Mouse (Mus musculus) kidney, embryonic 14.5 days (tissue): ENCODE measurements around the gene Unk. TPM values are rescaled to one million over a fixed set of nuclear protein-coding genes. Genes with fewer than 3 reads are reported as not detected.
A peak's percentile ranks its signal among the peaks of the same experiment; 100 is the strongest.

Experiments
- ATAC-seq: fragments of 200-750 bp; cut with Nextera tagmentation; 2 replicates; pipeline ENCODE4 v1.8.0; 2017; ENCODE audit warnings: moderate number of reproducible peaks, mild to moderate bottlenecking, moderate TSS enrichment, moderate library complexity; ENCODE audit not compliant: low FRiP score, low TSS enrichment
- H3K27ac ChIP-seq: fragments of 300-500 bp; sonication (generic); 2 replicates; pipeline ENCODE4 v1.5.1; 2014; ENCODE audit warnings: low read depth, mild to moderate bottlenecking, low read length, moderate library complexity, mixed read lengths
- H3K27me3 ChIP-seq: fragments of 300-500 bp; sonication (generic); 2 replicates; pipeline ENCODE4 v1.6.1; 2014; ENCODE audit warnings: mild to moderate bottlenecking, low read length; ENCODE audit not compliant: control insufficient read depth, insufficient read depth
- H3K36me3 ChIP-seq: fragments of 300-500 bp; sonication (generic); 2 replicates; pipeline ENCODE4 v1.6.1; 2014; ENCODE audit warnings: low read length, mixed read lengths; ENCODE audit not compliant: control insufficient read depth, insufficient read depth
- H3K4me1 ChIP-seq: fragments of 300-500 bp; sonication (generic); 2 replicates; pipeline ENCODE4 v1.6.1; 2014; ENCODE audit warnings: low read length, mixed read lengths; ENCODE audit not compliant: control insufficient read depth, insufficient read depth
- H3K4me2 ChIP-seq: fragments of 300-500 bp; sonication (generic); replicated peaks from 2 replicates; pipeline ENCODE4 v1.6.1; 2014; ENCODE audit warnings: low read depth, mild to moderate bottlenecking, low read length
- H3K4me3 ChIP-seq: fragments of 300-500 bp; sonication (generic); 2 replicates; pipeline ENCODE4 v1.5.1; 2014; ENCODE audit warnings: mild to moderate bottlenecking, low read length
- H3K9ac ChIP-seq: fragments of 300-500 bp; sonication (generic); 2 replicates; pipeline ENCODE4 v1.6.1; 2014; ENCODE audit warnings: low read depth, mild to moderate bottlenecking, low read length, moderate library complexity
- H3K9me3 ChIP-seq: fragments of 300-500 bp; sonication (generic); 2 replicates; pipeline ENCODE4 v1.6.1; 2016; ENCODE audit warnings: low read length; ENCODE audit not compliant: control insufficient read depth
- WGBS: fragments of 180-500 bp; shearing (Covaris S2); extraction: QIAGEN DNeasy Blood & Tissue Kit; methylation state at CpG from one replicate; pipeline ENCODE4 v1.1.7; 2014; 5-methylcytosine and 5-hydroxymethylcytosine counted together
- polyA plus RNA-seq: library from polyadenylated mRNA; unstranded; fragments of >200 nt; fragmentation: Nextera tagmentation; extraction: Ambion mirVana; gene quantifications from 2 replicates; pipeline ENCODE4 v1.2.1, GENCODE M21; 2014

The Unk gene
- polyA plus RNA-seq, 1 experiment from 2014 or later: 37.2 TPM

- no peaks in the 10 kb centered on the region for H3K27me3 ChIP-seq
- H3K4me1 ChIP-seq: peaks cover 10% of the 10 kb centered on the region; the same call in 1 of the 2 replicates
- 15% methylated on average over 14 of the region's 14 CpGs for WGBS
- no peak overlapping the region for H3K4me2 ChIP-seq
- H3K9ac ChIP-seq: no peak overlapping the region
- H3K4me3 ChIP-seq: no peak overlapping the region
- no peak overlapping the region for H3K27ac ChIP-seq
- no peaks in the 10 kb centered on the region for H3K36me3 ChIP-seq
- peak; percentile 32; the same call in 1 of the 2 replicates for ATAC-seq
- no peaks in the 10 kb centered on the region for H3K9me3 ChIP-seq
Measured at GRCm38 (mm10) chr11:115999538-116000143, 30.5 kb upstream of the Unk start.

- Histone ChIP-seq H3K27me3 (no peaks in the 10 kb centered on the region), H3K27ac (no peak overlapping the region), H3K36me3 (no peaks in the 10 kb centered on the region), H3K4me3 (no peak overlapping the region), H3K4me1 (peaks cover 20% of the 10 kb centered on the region), H3K4me2 (no peak overlapping the region), H3K9ac (no peak overlapping the region), H3K9me3 (no peaks in the 10 kb centered on the region)
- no peak for ATAC-seq
- 48% methylated on average over 10 of the region's 10 CpGs for WGBS
Measured at GRCm38 (mm10) chr11:116000607-116001006, 29.5 kb upstream of the Unk start.

GRCm38 (mm10) chr11:116001725-116002124, 28.4 kb upstream of the Unk start:
- Histone ChIP-seq H3K4me1 (peaks cover 27% of the 10 kb centered on the region), H3K9me3 (no peaks in the 10 kb centered on the region), H3K4me2 (no peak overlapping the region), H3K9ac (no peak overlapping the region), H3K27ac (no peak overlapping the region), H3K36me3 (no peaks in the 10 kb centered on the region; the same call in 1 of the 2 replicates), H3K27me3 (no peaks in the 10 kb centered on the region), H3K4me3 (no peak overlapping the region)
- no peak for ATAC-seq
- 66% methylated on average over 6 of the region's 6 CpGs for WGBS

GRCm38 (mm10) chr11:116002894-116003293, 27.2 kb upstream of the Unk start:
- ATAC-seq: no peak
- Histone ChIP-seq H3K36me3 (peaks cover 9% of the 10 kb centered on the region), H3K4me2 (no peak overlapping the region), H3K4me1 (peaks cover 27% of the 10 kb centered on the region), H3K27ac (no peak overlapping the region), H3K27me3 (no peaks in the 10 kb centered on the region), H3K9ac (no peak overlapping the region), H3K4me3 (no peak overlapping the region), H3K9me3 (no peaks in the 10 kb centered on the region)
- WGBS: 84% methylated on average over 3 of the region's 3 CpGs

- Histone ChIP-seq H3K27me3 (no peaks in the 10 kb centered on the region), H3K4me1 (peaks cover 22% of the 10 kb centered on the region), H3K4me2 (peak overlapping the region; percentile 73), H3K27ac (peak overlapping the region; percentile 65), H3K4me3 (peak overlapping the region; percentile 38), H3K9ac (peak overlapping the region; percentile 61), H3K9me3 (no peaks in the 10 kb centered on the region), H3K36me3 (peaks cover 20% of the 10 kb centered on the region)
- WGBS: 33% methylated on average over 8 of the region's 8 CpGs
- no peak for ATAC-seq
Measured at GRCm38 (mm10) chr11:116004186-116004823, 25.8 kb upstream of the Unk start.

GRCm38 (mm10) chr11:116004840-116005700, 25.1 kb upstream of the Unk start:
- H3K9me3 ChIP-seq: no peaks in the 10 kb centered on the region
- peaks cover 27% of the 10 kb centered on the region for H3K36me3 ChIP-seq
- no peaks in the 10 kb centered on the region for H3K27me3 ChIP-seq
- 4% methylated on average over 53 of the region's 54 CpGs for WGBS
- peak overlapping the region; percentile 38 for H3K4me3 ChIP-seq
- H3K9ac ChIP-seq: peak overlapping the region; percentile 61
- H3K4me1 ChIP-seq: peaks cover 22% of the 10 kb centered on the region
- peak overlapping the region; percentile 65 for H3K27ac ChIP-seq
- peak overlapping the region; percentile 73 for H3K4me2 ChIP-seq
- peak; percentile 65 for ATAC-seq

- peak overlapping the region; percentile 38; the same call in 1 of the 2 replicates for H3K4me3 ChIP-seq
Measured at GRCm38 (mm10) chr11:116005701-116006419, 24.3 kb upstream of the Unk start.

GRCm38 (mm10) chr11:116007095-116007850, 22.8 kb upstream of the Unk start:
- Histone ChIP-seq H3K4me1 (peaks cover 28% of the 10 kb centered on the region), H3K36me3 (peaks cover 33% of the 10 kb centered on the region), H3K4me2 (no peak overlapping the region), H3K4me3 (no peak overlapping the region), H3K9ac (no peak overlapping the region), H3K27ac (no peak overlapping the region), H3K27me3 (no peaks in the 10 kb centered on the region), H3K9me3 (no peaks in the 10 kb centered on the region)
- 87% methylated on average over 28 of the region's 28 CpGs for WGBS
- ATAC-seq: no peak

More at GRCm38 (mm10) chr11:116005701-116006419, 24.3 kb upstream of the Unk start:
- Histone ChIP-seq H3K27ac (no peak overlapping the region), H3K9ac (peak overlapping the region; percentile 61; the same call in 1 of the 2 replicates), H3K4me2 (peak overlapping the region; percentile 73), H3K36me3 (peaks cover 33% of the 10 kb centered on the region), H3K9me3 (no peaks in the 10 kb centered on the region), H3K27me3 (no peaks in the 10 kb centered on the region), H3K4me1 (peaks cover 22% of the 10 kb centered on the region)
- peak; percentile 30 for ATAC-seq
- WGBS: 60% methylated on average over 9 of the region's 9 CpGs
